Mouse (Mus musculus) forebrain, embryonic 16.5 days (tissue): ENCODE data around the gene Ddx21. TPM values are rescaled to one million over a fixed set of nuclear protein-coding genes. Genes with fewer than 3 reads are reported as not detected.

Source experiments
- ATAC-seq: fragments of 200-750 bp; cut with Nextera tagmentation; 2 replicates; pipeline ENCODE4 v1.8.0; 2017; ENCODE audit warnings: mild to moderate bottlenecking, moderate library complexity
- H3K27ac ChIP-seq: fragments of 300-500 bp; sonication (generic); 2 replicates; pipeline ENCODE4 v1.5.1; 2014; ENCODE audit warnings: low read length, control low read depth
- H3K27me3 ChIP-seq: fragments of 300-500 bp; sonication (generic); replicated peaks from 2 replicates; pipeline ENCODE4 v1.6.1; 2014; ENCODE audit warnings: low read length; ENCODE audit not compliant: control insufficient read depth, insufficient read depth
- H3K36me3 ChIP-seq: fragments of 300-500 bp; sonication (generic); 2 replicates; pipeline ENCODE4 v1.6.1; 2014; ENCODE audit not compliant: control insufficient read depth, insufficient read depth
- H3K4me1 ChIP-seq: fragments of 300-500 bp; sonication (generic); replicated peaks from 2 replicates; pipeline ENCODE4 v1.6.1; 2014; ENCODE audit warnings: low read length; ENCODE audit not compliant: control insufficient read depth, insufficient read depth
- H3K4me2 ChIP-seq: fragments of 300-500 bp; sonication (generic); 2 replicates; pipeline ENCODE4 v1.6.1; 2014; ENCODE audit warnings: mild to moderate bottlenecking, low read length, control low read depth
- H3K4me3 ChIP-seq: fragments of 300-500 bp; sonication (generic); replicated peaks from 2 replicates; pipeline ENCODE4 v1.5.1; 2014; ENCODE audit warnings: mild to moderate bottlenecking, low read length, control low read depth
- H3K9ac ChIP-seq: fragments of 300-500 bp; sonication (generic); replicated peaks from 2 replicates; pipeline ENCODE4 v1.6.1; 2014; ENCODE audit warnings: low read depth, low read length, control low read depth
- H3K9me3 ChIP-seq: fragments of 300-500 bp; sonication (generic); 2 replicates; pipeline ENCODE4 v1.6.1; 2016; ENCODE audit warnings: low read length; ENCODE audit not compliant: control insufficient read depth
- WGBS: fragments of 180-500 bp; shearing (Covaris S2); extraction: QIAGEN DNeasy Blood & Tissue Kit; methylation state at CpG from one replicate; pipeline ENCODE4 v1.1.7; 2014; 5-methylcytosine and 5-hydroxymethylcytosine counted together
- polyA plus RNA-seq: library from polyadenylated mRNA; unstranded; fragments of >200 nt; fragmentation: Nextera tagmentation; extraction: Ambion mirVana; gene quantifications from 2 replicates; pipeline ENCODE4 v1.2.1, GENCODE M21; 2015

The Ddx21 gene
- polyA plus RNA-seq, 1 experiment from 2014 or later: 18.7 TPM

- no peak overlapping the region for H3K4me3 ChIP-seq
- no peak overlapping the region for H3K4me2 ChIP-seq
- H3K27ac ChIP-seq: no peak overlapping the region
- H3K36me3 ChIP-seq: no peaks in the 10 kb centered on the region
- no peaks in the 10 kb centered on the region for H3K27me3 ChIP-seq
- no peaks in the 10 kb centered on the region for H3K9me3 ChIP-seq
- H3K4me1 ChIP-seq: no peaks in the 10 kb centered on the region
- WGBS: 25% methylated on average over 15 of the region's 16 CpGs
- H3K9ac ChIP-seq: no peak overlapping the region
- peak; percentile 20; the same call in 1 of the 2 replicates for ATAC-seq
Measured at GRCm38 (mm10) chr10:62549523-62550166, 52.4 kb downstream of the Ddx21 start.

- no peak for ATAC-seq
- H3K9ac ChIP-seq: no peak overlapping the region
Measured at GRCm38 (mm10) chr10:62546441-62546840, 55.6 kb downstream of the Ddx21 start.

GRCm38 (mm10) chr10:62545759-62546158, 56.3 kb downstream of the Ddx21 start:
- Histone ChIP-seq H3K27ac (no peak overlapping the region), H3K4me2 (no peak overlapping the region), H3K4me1 (no peaks in the 10 kb centered on the region), H3K9ac (no peak overlapping the region), H3K36me3 (no peaks in the 10 kb centered on the region), H3K4me3 (no peak overlapping the region), H3K27me3 (no peaks in the 10 kb centered on the region), H3K9me3 (no peaks in the 10 kb centered on the region)
- no peak for ATAC-seq

More at GRCm38 (mm10) chr10:62546441-62546840, 55.6 kb downstream of the Ddx21 start:
- Histone ChIP-seq H3K9me3 (no peaks in the 10 kb centered on the region), H3K36me3 (no peaks in the 10 kb centered on the region), H3K27me3 (no peaks in the 10 kb centered on the region), H3K4me1 (no peaks in the 10 kb centered on the region), H3K27ac (no peak overlapping the region), H3K4me3 (no peak overlapping the region), H3K4me2 (no peak overlapping the region)
- WGBS: 82% methylated on average over 10 of the region's 10 CpGs

- Histone ChIP-seq H3K27me3 (no peaks in the 10 kb centered on the region), H3K36me3 (no peaks in the 10 kb centered on the region), H3K27ac (no peak overlapping the region), H3K4me2 (no peak overlapping the region), H3K4me3 (no peak overlapping the region), H3K9me3 (no peaks in the 10 kb centered on the region), H3K4me1 (no peaks in the 10 kb centered on the region), H3K9ac (no peak overlapping the region)
- ATAC-seq: no peak
- WGBS: 92% methylated on average over 4 of the region's 4 CpGs
Measured at GRCm38 (mm10) chr10:62544316-62544715, 57.8 kb downstream of the Ddx21 start.

- H3K4me3 ChIP-seq: no peak overlapping the region
- ATAC-seq: no peak
- no peak overlapping the region for H3K27ac ChIP-seq
- H3K9me3 ChIP-seq: no peaks in the 10 kb centered on the region
- H3K9ac ChIP-seq: no peak overlapping the region
- H3K4me2 ChIP-seq: no peak overlapping the region
- H3K36me3 ChIP-seq: no peaks in the 10 kb centered on the region
- no peaks in the 10 kb centered on the region for H3K27me3 ChIP-seq
- H3K4me1 ChIP-seq: no peaks in the 10 kb centered on the region
- WGBS: 89% methylated on average over 12 of the region's 12 CpGs
Measured at GRCm38 (mm10) chr10:62543399-62543808, 58.7 kb downstream of the Ddx21 start.

GRCm38 (mm10) chr10:62542928-62543327, 59.2 kb downstream of the Ddx21 start:
- no peak for ATAC-seq
- Histone ChIP-seq H3K4me1 (no peaks in the 10 kb centered on the region), H3K4me2 (no peak overlapping the region), H3K9me3 (no peaks in the 10 kb centered on the region), H3K27me3 (no peaks in the 10 kb centered on the region), H3K36me3 (no peaks in the 10 kb centered on the region), H3K9ac (no peak overlapping the region), H3K27ac (no peak overlapping the region), H3K4me3 (no peak overlapping the region)
- WGBS: 91% methylated on average over 8 of the region's 8 CpGs

GRCm38 (mm10) chr10:62542507-62542906, 59.6 kb downstream of the Ddx21 start:
- H3K4me1 ChIP-seq: no peaks in the 10 kb centered on the region
- no peaks in the 10 kb centered on the region for H3K9me3 ChIP-seq
- H3K4me3 ChIP-seq: no peak overlapping the region
- H3K27me3 ChIP-seq: no peaks in the 10 kb centered on the region
- WGBS: 94% methylated on average over 8 of the region's 12 CpGs
- no peak overlapping the region for H3K27ac ChIP-seq
- no peak overlapping the region for H3K4me2 ChIP-seq
- H3K9ac ChIP-seq: no peak overlapping the region
- no peaks in the 10 kb centered on the region for H3K36me3 ChIP-seq
- ATAC-seq: no peak

GRCm38 (mm10) chr10:62541499-62541898, 60.6 kb downstream of the Ddx21 start:
- H3K27me3 ChIP-seq: no peaks in the 10 kb centered on the region
- ATAC-seq: no peak
- no peak overlapping the region for H3K9ac ChIP-seq
- no peak overlapping the region for H3K27ac ChIP-seq
- no peaks in the 10 kb centered on the region for H3K9me3 ChIP-seq
- H3K4me2 ChIP-seq: no peak overlapping the region
- H3K4me1 ChIP-seq: no peaks in the 10 kb centered on the region
- WGBS: 97% methylated on average over 12 of the region's 12 CpGs
- H3K36me3 ChIP-seq: no peaks in the 10 kb centered on the region
- H3K4me3 ChIP-seq: no peak overlapping the region

GRCm38 (mm10) chr10:62540800-62541199, 61.3 kb downstream of the Ddx21 start:
- no peak for ATAC-seq
- H3K4me1 ChIP-seq: no peaks in the 10 kb centered on the region
- H3K27ac ChIP-seq: no peak overlapping the region
- no peaks in the 10 kb centered on the region for H3K27me3 ChIP-seq
- no peaks in the 10 kb centered on the region for H3K9me3 ChIP-seq
- H3K36me3 ChIP-seq: no peaks in the 10 kb centered on the region
- H3K4me2 ChIP-seq: no peak overlapping the region
- H3K9ac ChIP-seq: no peak overlapping the region
- H3K4me3 ChIP-seq: no peak overlapping the region
- 75% methylated on average over 3 of the region's 3 CpGs for WGBS

GRCm38 (mm10) chr10:62534509-62534908, 67.6 kb downstream of the Ddx21 start:
- Histone ChIP-seq H3K9me3 (no peaks in the 10 kb centered on the region), H3K27ac (no peak overlapping the region), H3K4me2 (no peak overlapping the region), H3K4me3 (no peak overlapping the region), H3K9ac (no peak overlapping the region), H3K27me3 (no peaks in the 10 kb centered on the region), H3K4me1 (no peaks in the 10 kb centered on the region), H3K36me3 (no peaks in the 10 kb centered on the region)
- no peak for ATAC-seq
- WGBS: 86% methylated on average over 7 of the region's 7 CpGs
